Mouse (Mus musculus): ENCODE results near the gene Rbm33.
A peak's percentile ranks its signal among the peaks of the same experiment; 100 is the strongest.

Gene Rbm33

GRCm38 (mm10) chr5:28316722-28317245, at the start of gene Rbm33:
Gene Rbm33, plus strand, starts transcription at chr5:28317121.
- DNase-seq, result peak; percentile 92

- no peak for DNase-seq
These were observed 49.3 kb upstream of the Rbm33 start for GRCm38 (mm10) chr5:28267576-28267975.

GRCm38 (mm10) chr5:28269469-28269991, 47.4 kb upstream of the Rbm33 start:
- DNase-seq, result no peak

- no peak for DNase-seq
These were observed 44.1 kb upstream of the Rbm33 start for GRCm38 (mm10) chr5:28272836-28273235.

GRCm38 (mm10) chr5:28277279-28277678, 39.6 kb upstream of the Rbm33 start:
- no peak for DNase-seq

GRCm38 (mm10) chr5:28289111-28289510, 27.8 kb upstream of the Rbm33 start:
- DNase-seq, result no peak

- DNase-seq, result no peak
These were observed 26.3 kb upstream of the Rbm33 start for GRCm38 (mm10) chr5:28290630-28291029.

- DNase-seq, result no peak
These were observed 25.6 kb upstream of the Rbm33 start for GRCm38 (mm10) chr5:28291118-28291850.

- no peak for DNase-seq
These were observed 24.6 kb upstream of the Rbm33 start for GRCm38 (mm10) chr5:28292281-28292680.

GRCm38 (mm10) chr5:28293990-28294389, 22.9 kb upstream of the Rbm33 start:
- DNase-seq, result peak; percentile 79

- DNase-seq, result no peak
These were observed 18.8 kb upstream of the Rbm33 start for GRCm38 (mm10) chr5:28298161-28298560.

- no peak for DNase-seq
These were observed 18.2 kb upstream of the Rbm33 start for GRCm38 (mm10) chr5:28298693-28299092.

GRCm38 (mm10) chr5:28299346-28299745, 17.6 kb upstream of the Rbm33 start:
- no peak for DNase-seq

- DNase-seq, result no peak
These were observed 14.2 kb upstream of the Rbm33 start for GRCm38 (mm10) chr5:28302671-28303070.

GRCm38 (mm10) chr5:28304551-28304950, 12.4 kb upstream of the Rbm33 start:
- DNase-seq, result no peak

- DNase-seq, result no peak
These were observed 1.4 kb upstream of the Rbm33 start for GRCm38 (mm10) chr5:28315526-28315925.

- DNase-seq, result no peak
These were observed 685 bp upstream of the Rbm33 start for GRCm38 (mm10) chr5:28316151-28316721.

GRCm38 (mm10) chr5:28317253-28317916, 464 bp downstream of the Rbm33 start:
- no peak for DNase-seq

GRCm38 (mm10) chr5:28317917-28318267, 971 bp downstream of the Rbm33 start:
- no peak for DNase-seq

GRCm38 (mm10) chr5:28318671-28319070, 1.8 kb downstream of the Rbm33 start:
- DNase-seq, result no peak

- DNase-seq, result no peak
These were observed 4.8 kb downstream of the Rbm33 start for GRCm38 (mm10) chr5:28321769-28322168.

GRCm38 (mm10) chr5:28322189-28322588, 5.3 kb downstream of the Rbm33 start:
- no peak for DNase-seq

- DNase-seq, result no peak
These were observed 6.9 kb downstream of the Rbm33 start for GRCm38 (mm10) chr5:28323822-28324221.

GRCm38 (mm10) chr5:28324457-28324856, 7.5 kb downstream of the Rbm33 start:
- DNase-seq, result no peak
